Mouse (Mus musculus) olfactory bulb, adult 2 months (tissue): ENCODE data around the gene Anapc16.

Experiments used
- CTCF ChIP-seq: fragments of 200-500 bp; IDR thresholded peaks from 2 replicates; pipeline ENCODE4 v1.5.1; 2012; ENCODE audit warnings: low read depth, mild to moderate bottlenecking, low read length, moderate library complexity; ENCODE audit not compliant: insufficient read depth
- POLR2A ChIP-seq: fragments of 200-500 bp; IDR thresholded peaks from 2 replicates; pipeline ENCODE4 v1.6.1; 2012; ENCODE audit warnings: mild to moderate bottlenecking, low read depth, low read length, moderate library complexity; ENCODE audit not compliant: insufficient read depth

DNA sequence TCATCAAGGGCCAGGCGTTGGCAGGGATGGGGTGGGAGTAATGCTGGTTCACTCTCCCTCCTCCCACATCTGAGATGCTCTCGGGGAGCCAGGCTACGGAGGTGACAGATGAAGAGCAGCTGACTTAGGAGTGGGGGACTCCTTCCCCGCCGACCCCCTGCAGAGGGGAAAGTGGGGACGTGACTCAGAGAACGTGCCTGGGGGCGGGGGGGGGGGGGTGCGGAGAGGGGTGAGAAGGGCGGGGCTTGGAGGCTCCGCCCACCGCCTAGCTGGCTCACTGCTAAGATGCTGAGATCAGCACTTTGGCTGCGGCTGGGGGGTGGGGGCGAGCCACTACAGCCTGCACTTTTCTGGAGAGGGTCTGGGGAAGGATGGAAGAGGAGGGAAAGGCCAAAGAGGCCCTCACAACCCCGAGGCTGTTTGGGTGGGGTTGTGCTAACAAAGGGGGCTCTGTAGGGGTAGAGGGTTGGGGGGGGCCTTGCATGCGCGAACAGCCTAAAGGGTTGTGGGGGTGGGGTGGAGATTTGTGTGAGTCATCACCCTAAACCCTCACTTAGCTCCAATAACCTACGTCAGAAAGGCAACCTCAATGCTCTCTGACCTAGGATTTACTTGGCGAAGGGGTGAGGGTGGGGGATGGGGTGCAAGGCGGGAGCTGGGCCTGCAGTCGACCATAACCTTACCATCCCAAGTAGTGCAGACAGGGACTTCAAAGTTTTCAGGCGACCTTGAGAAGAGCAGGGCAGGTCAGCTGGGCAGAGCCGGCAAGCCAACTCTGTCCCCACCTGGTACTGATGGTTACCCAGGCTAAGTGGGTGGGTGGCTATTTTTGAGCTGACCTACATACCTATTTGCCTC lies 38.2 kb downstream of the Anapc16 start:
- no peak for TF ChIP-seq CTCF
- TF ChIP-seq POLR2A, result no peak
